Mouse (Mus musculus) embryonic facial prominence, embryonic 11.5 days (tissue): Measurements from ENCODE around the gene Fam172a. TPM values are rescaled to one million over a fixed set of nuclear protein-coding genes. Genes with fewer than 3 reads are reported as not detected.
"Not testable (repeated sequence)": the region's sequence is repeated elsewhere in the genome, so short reads cannot be mapped to it uniquely, and the experiment has no call there.

ENCODE experiments used
- ATAC-seq: fragments of 200-750 bp; cut with Nextera tagmentation; replicated peaks from 2 replicates; pipeline ENCODE4 v1.8.0; 2017; ENCODE audit warnings: low read depth; ENCODE audit not compliant: insufficient number of reproducible peaks, low FRiP score, low TSS enrichment
- DNase-seq: peaks from one replicate; pipeline ENCODE4 v3.0.0-alpha.2; 2015; ENCODE audit warnings: low spot score
- H3K27ac ChIP-seq: fragments of 300-500 bp; sonication (generic); replicated peaks from 2 replicates; pipeline ENCODE4 v1.5.1; 2014; ENCODE audit warnings: mild to moderate bottlenecking, low read depth, low read length, control low read depth
- H3K27me3 ChIP-seq: fragments of 300-500 bp; sonication (generic); 2 replicates; pipeline ENCODE4 v1.6.1; 2014; ENCODE audit warnings: mild to moderate bottlenecking, low read length, moderate library complexity, mixed read lengths; ENCODE audit not compliant: control insufficient read depth, insufficient read depth
- H3K36me3 ChIP-seq: fragments of 300-500 bp; sonication (generic); replicated peaks from 2 replicates; pipeline ENCODE4 v1.6.1; 2014; ENCODE audit warnings: low read depth, mild to moderate bottlenecking, low read length, moderate library complexity, mixed read lengths; ENCODE audit not compliant: control insufficient read depth, insufficient read depth
- H3K4me1 ChIP-seq: fragments of 300-500 bp; sonication (generic); 2 replicates; pipeline ENCODE4 v1.6.1; 2014; ENCODE audit warnings: low read length, mixed read lengths; ENCODE audit not compliant: control insufficient read depth, insufficient read depth
- H3K4me2 ChIP-seq: fragments of 300-500 bp; sonication (generic); 2 replicates; pipeline ENCODE4 v1.6.1; 2014; ENCODE audit warnings: low read depth, mild to moderate bottlenecking, control low read depth, low read length, moderate library complexity
- H3K4me3 ChIP-seq: fragments of 300-500 bp; sonication (generic); 2 replicates; pipeline ENCODE4 v1.5.1; 2014; ENCODE audit warnings: low read depth, low read length, control low read depth
- H3K9ac ChIP-seq: fragments of 300-500 bp; sonication (generic); replicated peaks from 2 replicates; pipeline ENCODE4 v1.6.1; 2014; ENCODE audit warnings: mild to moderate bottlenecking, control low read depth, low read length
- H3K9me3 ChIP-seq: fragments of 300-500 bp; sonication (generic); replicated peaks from 2 replicates; pipeline ENCODE4 v1.6.1; 2016; ENCODE audit warnings: mild to moderate bottlenecking, low read length, inconsistent platforms, mixed read lengths; ENCODE audit not compliant: control insufficient read depth
- WGBS: fragments of 180-500 bp; shearing (Covaris S2); extraction: QIAGEN DNeasy Blood & Tissue Kit; methylation state at CpG from one replicate; pipeline ENCODE4 v1.1.7; 2014; 5-methylcytosine and 5-hydroxymethylcytosine counted together
- polyA plus RNA-seq: library from polyadenylated mRNA; unstranded; fragments of >200 nt; fragmentation: Nextera tagmentation; extraction: Ambion mirVana; gene quantifications from 2 replicates; pipeline ENCODE4 v1.2.1, GENCODE M21; 2014

Gene Fam172a
- polyA plus RNA-seq: 36.6 and 39.6 TPM in 2 replicates

- H3K4me3 ChIP-seq, H3K9ac ChIP-seq, H3K4me2 ChIP-seq, DNase-seq, H3K36me3 ChIP-seq, H3K4me1 ChIP-seq, ATAC-seq, H3K9me3 ChIP-seq, H3K27ac ChIP-seq, H3K27me3 ChIP-seq: not testable (repeated sequence)
- no CpG with 5 or more reads among the region's 6 CpGs for WGBS
These were observed at the start of gene Fam172a for GRCm38 (mm10) chr13:77701733-77702132. TSS of gene Fam172a (plus strand) at chr13:77702033.

GRCm38 (mm10) chr13:77688651-77689050, 13.2 kb upstream of the Fam172a start:
- Histone ChIP-seq H3K4me2 (no peak overlapping the region), H3K9me3 (no peaks in the 10 kb centered on the region), H3K36me3 (no peaks in the 10 kb centered on the region), H3K27me3 (no peaks in the 10 kb centered on the region), H3K4me1 (no peaks in the 10 kb centered on the region), H3K4me3 (no peak overlapping the region), H3K27ac (no peak overlapping the region), H3K9ac (no peak overlapping the region)
- DNase-seq (no peak), ATAC-seq (no peak)
- 20% methylated on average over 2 of the region's 2 CpGs for WGBS

DNA sequence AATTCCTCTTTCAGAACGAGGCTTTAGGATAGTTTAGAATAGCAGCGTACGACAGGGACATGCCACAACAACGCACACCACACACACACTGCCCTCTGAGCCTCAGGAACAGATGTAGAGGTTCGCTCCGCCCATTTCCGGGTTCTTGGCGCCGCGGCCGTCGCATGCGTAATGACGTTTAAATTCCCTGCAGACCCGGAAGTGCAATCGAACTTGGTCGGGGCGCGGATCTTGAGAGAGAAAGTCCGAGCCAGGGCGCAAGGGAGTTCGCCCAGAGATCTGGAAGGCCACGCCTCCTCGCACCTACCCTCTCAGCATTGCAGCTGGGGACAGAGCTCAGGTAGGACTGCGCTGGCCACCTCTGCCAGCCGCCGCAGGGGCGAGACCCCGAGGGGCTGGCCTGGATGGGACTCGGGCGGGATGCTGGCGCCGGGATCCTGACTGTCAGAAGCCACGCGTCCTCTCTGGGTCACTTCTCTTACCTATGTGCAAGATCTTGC, 6.7 kb downstream of the Fam172a start:
- ATAC-seq: peak; percentile 98
- no peaks in the 10 kb centered on the region for H3K9me3 ChIP-seq
- H3K27ac ChIP-seq: no peak overlapping the region
- WGBS: under 1% methylated on average over 35 of the region's 35 CpGs
- H3K4me2 ChIP-seq: peak overlapping the region; percentile 66
- H3K4me1 ChIP-seq: no peaks in the 10 kb centered on the region
- H3K4me3 ChIP-seq: peak overlapping the region; percentile 85
- DNase-seq: peak; percentile 96
- no peaks in the 10 kb centered on the region for H3K36me3 ChIP-seq
- no peaks in the 10 kb centered on the region for H3K27me3 ChIP-seq
- H3K9ac ChIP-seq: peak overlapping the region; percentile 81

DNA sequence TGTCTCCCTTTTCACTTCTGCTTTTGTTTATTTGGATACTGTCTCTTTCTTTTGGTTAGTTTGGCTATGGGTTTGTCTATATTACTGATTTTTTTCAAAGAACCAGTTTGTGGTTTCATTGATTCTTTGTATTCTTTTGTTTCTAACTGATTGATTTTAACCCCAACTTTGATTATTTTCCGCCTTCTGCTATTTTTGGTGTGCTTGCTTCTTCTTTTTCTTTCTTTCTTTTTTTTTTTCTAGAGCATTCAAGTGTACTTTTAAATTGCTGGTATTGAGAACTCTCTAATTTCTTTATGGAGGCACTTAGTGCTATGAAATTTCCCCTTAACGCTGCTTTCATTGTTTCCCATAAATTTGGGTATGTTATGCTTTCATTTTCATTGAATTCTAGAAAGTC, 15.7 kb downstream of the Fam172a start:
- Histone ChIP-seq H3K9ac (no peak overlapping the region), H3K4me2 (no peak overlapping the region), H3K9me3 (no peaks in the 10 kb centered on the region), H3K4me3 (no peak overlapping the region), H3K4me1 (no peaks in the 10 kb centered on the region), H3K36me3 (no peaks in the 10 kb centered on the region), H3K27ac (no peak overlapping the region), H3K27me3 (no peaks in the 10 kb centered on the region)
- 92% methylated on average over 2 of the region's 2 CpGs for WGBS
- ATAC-seq (no peak), DNase-seq (no peak)

GRCm38 (mm10) chr13:77742822-77743221, 41.0 kb downstream of the Fam172a start:
- no peaks in the 10 kb centered on the region for H3K36me3 ChIP-seq
- no peaks in the 10 kb centered on the region for H3K9me3 ChIP-seq
- no peaks in the 10 kb centered on the region for H3K27me3 ChIP-seq
- H3K4me3 ChIP-seq: no peak overlapping the region
- DNase-seq: no peak
- no peak overlapping the region for H3K4me2 ChIP-seq
- ATAC-seq: no peak
- H3K9ac ChIP-seq: no peak overlapping the region
- H3K4me1 ChIP-seq: no peaks in the 10 kb centered on the region
- H3K27ac ChIP-seq: no peak overlapping the region

- H3K4me1 ChIP-seq: no peaks in the 10 kb centered on the region
- no peaks in the 10 kb centered on the region for H3K27me3 ChIP-seq
- no peak for DNase-seq
- 73% methylated on average over 2 of the region's 2 CpGs for WGBS
- H3K36me3 ChIP-seq: no peaks in the 10 kb centered on the region
- no peaks in the 10 kb centered on the region for H3K9me3 ChIP-seq
- H3K4me3 ChIP-seq: no peak overlapping the region
- no peak overlapping the region for H3K27ac ChIP-seq
- no peak for ATAC-seq
- no peak overlapping the region for H3K9ac ChIP-seq
- no peak overlapping the region for H3K4me2 ChIP-seq
These were observed 75.8 kb downstream of the Fam172a start for GRCm38 (mm10) chr13:77777606-77778005.

DNA sequence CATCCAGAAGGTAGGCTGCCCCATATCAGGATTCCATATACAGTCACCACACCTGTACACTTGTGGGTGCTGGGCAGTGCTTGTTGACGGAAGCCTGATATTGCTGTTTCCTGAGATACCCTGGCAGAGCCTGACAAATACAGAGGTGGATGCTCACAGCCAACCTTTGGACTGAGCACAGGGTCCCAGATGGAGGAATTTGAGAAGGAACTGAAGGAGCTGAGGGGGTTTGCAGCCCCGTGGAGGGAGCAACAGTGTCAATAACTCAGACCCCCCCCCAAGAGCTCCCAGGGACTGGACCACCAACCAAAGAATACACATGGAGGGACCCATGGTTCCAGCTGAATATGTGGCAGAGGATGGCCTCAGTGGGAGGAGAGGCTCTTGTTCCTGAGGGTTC, 105.5 kb downstream of the Fam172a start:
- H3K9ac ChIP-seq, H3K4me3 ChIP-seq, H3K9me3 ChIP-seq, H3K36me3 ChIP-seq, H3K27me3 ChIP-seq, H3K27ac ChIP-seq, DNase-seq, H3K4me1 ChIP-seq, ATAC-seq, H3K4me2 ChIP-seq: not testable (repeated sequence)
- 85% methylated on average over 2 of the region's 2 CpGs for WGBS

- DNase-seq (no peak), ATAC-seq (no peak)
- no peak overlapping the region for H3K27ac ChIP-seq
- no peaks in the 10 kb centered on the region for H3K27me3 ChIP-seq
- no peak overlapping the region for H3K9ac ChIP-seq
- H3K4me1 ChIP-seq: no peaks in the 10 kb centered on the region
- no peaks in the 10 kb centered on the region for H3K36me3 ChIP-seq
- no peaks in the 10 kb centered on the region for H3K9me3 ChIP-seq
- H3K4me2 ChIP-seq: no peak overlapping the region
- 90% methylated on average over 1 of the region's 1 CpGs for WGBS
- no peak overlapping the region for H3K4me3 ChIP-seq
These were observed 108.6 kb downstream of the Fam172a start for GRCm38 (mm10) chr13:77810449-77810848.
